Mouse (Mus musculus) 3T3-L1 (cell line): ENCODE data around the gene Dpagt1.
"Not testable (repeated sequence)": the region's sequence is repeated elsewhere in the genome, so short reads cannot be mapped to it uniquely, and the experiment has no call there.

ENCODE experiments used
- DNase-seq: peaks from one replicate; pipeline ENCODE4 v3.0.0-alpha.2; 2015; ENCODE audit warnings: low read depth, low spot score

Gene Dpagt1

GRCm38 (mm10) chr9:44337436-44338169, 11.8 kb downstream of the Dpagt1 start:
- DNase-seq: peak; percentile 40

- DNase-seq: no peak
Measured at GRCm38 (mm10) chr9:44338574-44338973, 12.8 kb downstream of the Dpagt1 start.

GRCm38 (mm10) chr9:44341487-44341886, 15.7 kb downstream of the Dpagt1 start:
- DNase-seq: no peak

DNA sequence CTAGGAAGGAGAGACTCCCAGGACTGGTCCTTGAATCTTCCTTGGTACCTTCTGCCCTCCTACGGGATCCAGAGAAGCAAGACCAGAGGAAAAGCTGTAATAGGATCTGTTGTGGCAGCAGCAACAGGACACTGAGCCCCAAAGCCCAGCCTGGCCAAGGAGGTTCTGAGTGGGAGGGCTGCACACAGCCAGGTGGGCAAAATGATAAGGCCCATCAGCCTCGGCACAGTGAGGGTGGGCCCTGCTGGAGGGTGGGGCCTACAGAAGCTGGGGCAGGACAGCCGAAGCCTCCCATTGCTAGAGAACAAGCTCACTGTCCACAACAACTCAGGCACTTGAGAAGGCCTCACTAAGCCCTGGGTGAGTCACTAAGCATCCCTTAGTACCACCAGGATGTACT, 16.4 kb downstream of the Dpagt1 start:
- no peak for DNase-seq

DNA sequence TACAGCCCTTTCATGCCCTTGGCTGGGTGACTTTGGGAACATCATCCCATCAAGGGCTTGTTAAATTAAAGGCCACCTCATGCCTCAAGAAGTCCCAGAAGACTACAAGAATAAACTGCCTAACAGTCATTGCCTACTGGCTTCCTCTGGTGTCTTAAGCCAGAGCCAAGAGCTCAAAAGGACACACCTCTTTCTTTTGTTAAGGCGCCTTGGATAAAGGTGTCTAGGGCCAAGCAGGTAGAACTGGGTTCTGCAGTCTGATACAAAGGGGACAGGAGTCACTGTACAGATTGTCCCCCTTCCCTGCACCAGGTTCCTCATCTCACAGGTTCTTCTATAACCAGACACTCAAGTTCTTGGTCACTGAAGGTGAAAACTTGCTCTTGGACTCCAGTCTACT, 16.8 kb downstream of the Dpagt1 start:
- DNase-seq: no peak

GRCm38 (mm10) chr9:44343290-44343689, 17.5 kb downstream of the Dpagt1 start:
- peak; percentile 42 for DNase-seq

DNA sequence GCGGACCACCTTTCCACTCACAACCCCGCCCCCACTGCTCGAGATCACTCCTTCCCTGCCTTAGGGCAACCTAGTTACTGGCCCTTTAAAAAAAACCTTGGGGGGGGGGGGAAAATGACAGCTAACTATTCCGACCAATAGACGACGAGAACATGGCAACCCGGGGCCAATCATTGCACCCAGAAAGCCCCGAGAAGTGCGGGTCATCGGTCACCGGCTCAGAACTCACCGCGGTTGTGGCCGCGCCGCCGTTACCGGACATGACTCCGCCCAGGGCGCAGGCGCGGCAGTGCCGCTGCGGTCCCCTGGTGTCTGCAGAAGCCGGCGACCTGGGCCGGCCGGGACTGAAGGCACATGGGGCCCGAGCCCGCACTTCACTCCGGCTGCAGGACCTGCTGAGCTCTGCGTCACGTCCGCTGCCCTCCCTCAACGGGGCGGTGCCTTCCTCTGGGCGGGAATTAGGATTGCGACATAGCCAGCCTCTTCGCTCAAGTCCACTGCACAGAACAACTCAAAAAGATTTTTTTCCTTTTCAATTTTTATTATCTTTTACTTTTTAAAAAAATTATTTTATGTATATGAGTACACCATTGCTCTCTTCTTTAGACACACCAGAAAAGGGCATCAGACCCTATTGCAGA, 18.1 kb downstream of the Dpagt1 start, which contains the start of gene Hmbs:
TSS of gene Hmbs (minus strand) at position 448 of the 641 bp plus-strand sequence.
- peak; percentile 92 for DNase-seq

- DNase-seq: no peak
Measured at GRCm38 (mm10) chr9:44345570-44346433, 20.0 kb downstream of the Dpagt1 start.

- DNase-seq: no peak
Measured at GRCm38 (mm10) chr9:44347166-44347565, 21.3 kb downstream of the Dpagt1 start.

- DNase-seq: no peak
Measured at GRCm38 (mm10) chr9:44347621-44348020, 21.8 kb downstream of the Dpagt1 start.

DNA sequence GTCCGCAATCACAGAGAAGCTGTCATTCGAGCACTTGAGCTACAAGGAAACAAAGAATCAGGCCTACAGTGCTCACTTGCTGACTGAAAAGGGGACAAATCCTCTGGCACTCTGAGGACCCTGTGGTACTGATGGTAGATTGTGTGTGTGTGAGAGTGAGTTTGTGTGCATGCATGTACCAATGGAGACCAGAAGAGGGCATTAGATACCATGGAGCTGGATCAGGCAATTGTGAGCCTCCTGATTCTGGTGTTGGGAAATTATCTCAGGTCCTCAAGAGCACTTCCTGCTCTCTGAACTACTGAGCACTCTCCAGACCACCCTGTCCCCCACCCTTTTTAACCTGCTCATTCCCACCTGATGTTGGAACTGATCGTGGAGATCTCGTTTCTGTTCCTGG, 22.7 kb downstream of the Dpagt1 start:
- DNase-seq: no peak

- no peak for DNase-seq
Measured at GRCm38 (mm10) chr9:44351396-44351795, 25.6 kb downstream of the Dpagt1 start.

DNA sequence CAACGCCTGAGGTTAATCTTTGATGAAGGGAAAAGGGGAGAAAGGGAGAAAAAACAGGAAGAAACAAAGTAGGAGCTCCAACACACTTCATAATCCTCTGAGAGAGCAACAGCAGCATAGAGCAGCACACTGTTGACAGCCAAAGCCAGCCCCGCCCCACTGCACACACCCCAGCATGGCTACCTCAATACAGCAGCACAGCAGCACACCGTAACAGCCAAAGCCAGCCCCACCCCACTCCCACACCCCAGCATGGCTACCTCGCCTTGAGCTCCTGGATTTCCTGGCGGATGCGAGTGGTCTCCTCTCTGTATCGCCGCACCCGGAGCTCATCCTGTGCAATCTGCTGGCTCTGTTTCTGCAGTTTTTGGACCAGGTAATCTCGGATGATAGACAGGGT, 26.5 kb downstream of the Dpagt1 start:
- no peak for DNase-seq

DNA sequence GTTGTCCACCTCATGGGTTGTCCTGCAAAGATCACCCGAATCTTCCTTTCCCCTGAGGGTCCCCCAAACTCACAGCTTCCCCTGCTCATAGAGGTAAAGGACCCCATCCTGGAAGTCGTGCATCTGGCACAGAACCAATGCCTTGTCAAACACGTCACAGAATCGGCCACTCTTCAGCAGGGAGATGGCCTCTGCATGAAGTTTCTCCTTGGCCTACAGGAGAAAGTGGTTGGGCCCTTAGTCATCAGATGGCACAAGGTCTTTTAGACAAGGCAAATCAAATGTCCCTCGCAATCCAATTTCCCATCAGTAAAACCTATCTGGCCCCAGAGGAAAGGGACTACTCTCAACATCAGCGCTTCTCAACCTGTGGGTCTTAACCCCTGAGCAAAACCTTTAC, 27.3 kb downstream of the Dpagt1 start:
- no peak for DNase-seq

DNA sequence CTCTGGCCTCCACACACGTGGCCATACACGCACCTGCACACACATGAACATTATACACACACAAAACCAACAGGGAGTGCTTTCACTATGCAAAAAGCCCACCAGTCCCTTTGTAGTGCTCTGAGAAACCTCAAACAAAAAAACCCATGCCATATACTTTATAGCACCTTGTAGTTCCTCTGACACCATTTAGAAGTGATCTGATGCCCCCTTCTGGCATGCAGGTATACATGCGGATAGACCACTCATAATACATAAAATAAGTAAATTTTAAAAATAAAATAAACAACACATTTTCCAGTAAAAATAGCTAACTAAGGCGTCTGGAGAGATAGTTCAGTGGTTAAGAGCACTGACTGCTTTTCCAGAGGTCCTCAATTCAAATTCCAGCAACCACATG, 31.4 kb downstream of the Dpagt1 start:
- DNase-seq: peak; percentile 53

GRCm38 (mm10) chr9:44361190-44361917, 35.5 kb downstream of the Dpagt1 start, which contains the start of gene Vps11:
Vps11 (minus strand) TSS chr9:44361670.
- peak; percentile 97 for DNase-seq

GRCm38 (mm10) chr9:44361931-44362330, 36.1 kb downstream of the Dpagt1 start:
- DNase-seq: not testable (repeated sequence)

DNA sequence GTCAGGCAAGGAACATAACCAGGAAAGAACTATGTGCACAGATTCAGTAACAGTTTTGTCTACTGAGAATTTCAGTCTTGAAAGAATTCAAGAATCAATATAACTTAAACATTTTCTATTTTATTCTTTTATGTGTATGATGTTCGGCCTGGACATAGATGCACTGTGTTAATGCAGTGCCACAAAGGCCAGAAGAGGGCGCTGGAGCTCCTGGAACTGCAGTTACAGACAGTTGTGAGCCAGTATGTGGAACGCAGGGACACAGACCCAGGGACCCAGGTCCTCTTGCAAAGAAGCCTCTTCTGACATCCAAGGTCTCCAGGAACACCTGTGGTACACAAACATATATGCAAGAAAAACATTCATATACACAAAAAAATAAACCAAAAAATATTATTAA, 38.7 kb downstream of the Dpagt1 start:
- peak; percentile 44 for DNase-seq

GRCm38 (mm10) chr9:44373386-44373785, 47.6 kb downstream of the Dpagt1 start:
- no peak for DNase-seq

DNA sequence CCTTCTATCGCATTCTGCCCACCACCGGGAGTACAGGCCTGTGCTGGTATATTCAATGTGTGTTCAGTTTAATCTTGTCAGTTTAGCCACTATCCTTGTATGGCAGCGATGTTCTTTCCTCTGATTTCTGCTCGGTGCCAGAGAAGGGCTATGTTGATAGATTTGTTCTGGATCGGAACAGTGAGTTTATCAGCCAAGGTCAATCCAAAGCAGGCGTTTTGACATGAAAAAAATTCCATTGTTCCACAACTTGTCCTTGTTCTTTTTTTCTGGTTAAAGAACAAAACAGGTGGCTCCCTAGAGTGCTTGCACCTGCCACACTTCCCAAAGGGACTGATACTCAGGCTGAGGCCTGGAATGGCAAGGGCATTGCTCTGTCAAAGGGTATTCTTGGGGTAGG, 50.3 kb downstream of the Dpagt1 start:
- DNase-seq: no peak

- not testable (repeated sequence) for DNase-seq
Measured at GRCm38 (mm10) chr9:44377335-44377734, 51.5 kb downstream of the Dpagt1 start.
